Mouse (Mus musculus) embryonic fibroblast, embryonic 13.5 days (primary cell): Measurements from ENCODE around the gene Utp3. TPM values are rescaled to one million over a fixed set of nuclear protein-coding genes. Genes with fewer than 3 reads are reported as not detected.

Experiments used
- H3K27ac ChIP-seq: 2 replicates; pipeline ENCODE4 v1.5.1; 2012; ENCODE audit warnings: low read length, control low read depth, inconsistent platforms; ENCODE audit not compliant: insufficient read depth
- H3K4me1 ChIP-seq: 2 replicates; pipeline ENCODE4 v1.6.1; 2011; ENCODE audit warnings: low read length; ENCODE audit not compliant: control insufficient read depth, insufficient read depth
- H3K4me3 ChIP-seq: 2 replicates; pipeline ENCODE4 v1.5.1; 2011; ENCODE audit warnings: mild to moderate bottlenecking, control low read depth, low read length; ENCODE audit not compliant: insufficient read depth
- CTCF ChIP-seq: IDR thresholded peaks from 2 replicates; pipeline ENCODE4 v1.5.1; 2011; ENCODE audit warnings: mild to moderate bottlenecking, control low read depth, low read length, moderate library complexity, borderline replicate concordance; ENCODE audit not compliant: insufficient read depth
- POLR2A ChIP-seq: IDR thresholded peaks from 2 replicates; pipeline ENCODE4 v1.6.1; 2011; ENCODE audit warnings: low read depth, mild to moderate bottlenecking, control low read depth, low read length, moderate library complexity
- polyA plus RNA-seq: library from polyadenylated mRNA; stranded (reverse); fragments of >200 nt; gene quantifications from 2 replicates; pipeline ENCODE4 v1.2.4, GENCODE M21; 2011; ENCODE audit warnings: low read depth; ENCODE audit not compliant: missing spikeins, insufficient read length

Gene Utp3
- polyA plus RNA-seq, 1 experiment, result 53.0 TPM

GRCm38 (mm10) chr5:88574829-88575228 lies 20.6 kb downstream of the Utp3 start:
- no peak overlapping the region for H3K27ac ChIP-seq
- no peaks in the 10 kb centered on the region for H3K4me1 ChIP-seq
- H3K4me3 ChIP-seq, result no peak overlapping the region
- TF ChIP-seq POLR2A (no peak), CTCF (no peak)

GRCm38 (mm10) chr5:88575506-88576338 lies 21.5 kb downstream of the Utp3 start:
- Histone ChIP-seq H3K4me3 (no peak overlapping the region), H3K4me1 (no peaks in the 10 kb centered on the region), H3K27ac (no peak overlapping the region)
- TF ChIP-seq CTCF (no peak), POLR2A (no peak)

GRCm38 (mm10) chr5:88580681-88581080 lies 26.4 kb downstream of the Utp3 start:
- no peak for TF ChIP-seq CTCF
- no peak for TF ChIP-seq POLR2A
- H3K4me1 ChIP-seq, result 0 out of 2 replicates have a peak, but pooled peaks cover 1% of the 10 kb centered on the region
- no peak overlapping the region for H3K27ac ChIP-seq
- H3K4me3 ChIP-seq, result no peak overlapping the region

DNA sequence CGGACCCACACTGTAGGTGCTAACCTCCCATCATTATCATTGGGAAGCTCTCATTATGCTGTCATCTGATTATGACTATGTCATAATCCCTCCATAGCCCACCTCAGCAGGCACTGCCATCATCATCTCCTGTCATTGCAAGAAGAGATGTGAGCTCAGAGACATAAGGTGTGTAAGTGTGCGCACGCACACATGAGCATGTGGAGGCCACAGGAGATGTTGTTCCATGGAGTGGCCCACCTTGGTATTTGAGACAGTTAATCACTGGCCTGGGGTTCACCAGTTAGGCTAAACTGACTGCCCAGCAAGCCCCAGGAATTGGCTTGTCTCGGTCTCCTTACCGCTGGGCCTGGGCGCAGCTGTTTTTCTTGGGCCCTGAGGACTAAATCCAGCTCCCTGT lies 27.1 kb downstream of the Utp3 start:
- H3K4me1 ChIP-seq, result 0 out of 2 replicates have a peak, but pooled peaks cover 1% of the 10 kb centered on the region
- H3K27ac ChIP-seq, result no peak overlapping the region
- TF ChIP-seq CTCF, result no peak
- TF ChIP-seq POLR2A, result no peak
- H3K4me3 ChIP-seq, result no peak overlapping the region

DNA sequence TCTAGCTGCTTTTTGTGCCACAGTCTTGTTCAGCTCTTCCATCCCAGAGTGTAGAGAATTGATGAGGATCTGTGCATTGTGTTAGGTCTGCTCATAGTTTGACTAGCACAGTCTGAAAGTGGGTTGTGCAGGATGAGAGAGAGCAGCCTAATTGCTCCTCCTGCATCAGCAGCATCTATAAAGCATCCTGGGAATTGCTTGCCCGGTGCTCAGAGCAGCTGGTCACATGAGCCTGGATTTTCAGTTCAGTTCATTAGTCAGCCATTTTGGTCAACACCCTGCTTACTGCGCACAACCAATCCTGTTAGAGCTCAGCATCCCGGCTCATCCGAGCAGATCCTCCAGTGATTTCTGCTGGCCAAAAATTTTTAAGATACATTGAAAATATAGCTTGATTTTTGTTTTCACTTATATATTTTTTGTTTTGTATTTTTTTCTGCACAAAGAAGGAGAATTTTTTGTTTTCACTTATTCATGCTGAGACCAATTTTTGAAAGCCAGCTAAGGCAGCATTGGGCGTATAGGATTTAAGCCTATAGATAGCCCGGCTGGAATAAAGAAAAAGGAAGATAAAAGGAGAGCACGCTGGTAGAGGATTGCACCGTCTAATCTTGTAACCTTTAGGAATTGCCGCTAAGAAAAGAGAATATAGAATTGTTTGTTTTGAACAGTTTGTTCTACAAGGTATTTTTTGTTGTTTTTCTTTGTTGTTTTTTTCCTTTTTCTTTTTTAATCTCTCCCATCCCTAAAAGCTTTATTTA lies 29.2 kb downstream of the Utp3 start:
- no peak overlapping the region for H3K4me3 ChIP-seq
- H3K27ac ChIP-seq, result no peak overlapping the region
- 0 out of 2 replicates have a peak, but pooled peaks cover 1% of the 10 kb centered on the region for H3K4me1 ChIP-seq
- TF ChIP-seq POLR2A, result no peak
- TF ChIP-seq CTCF, result no peak

DNA sequence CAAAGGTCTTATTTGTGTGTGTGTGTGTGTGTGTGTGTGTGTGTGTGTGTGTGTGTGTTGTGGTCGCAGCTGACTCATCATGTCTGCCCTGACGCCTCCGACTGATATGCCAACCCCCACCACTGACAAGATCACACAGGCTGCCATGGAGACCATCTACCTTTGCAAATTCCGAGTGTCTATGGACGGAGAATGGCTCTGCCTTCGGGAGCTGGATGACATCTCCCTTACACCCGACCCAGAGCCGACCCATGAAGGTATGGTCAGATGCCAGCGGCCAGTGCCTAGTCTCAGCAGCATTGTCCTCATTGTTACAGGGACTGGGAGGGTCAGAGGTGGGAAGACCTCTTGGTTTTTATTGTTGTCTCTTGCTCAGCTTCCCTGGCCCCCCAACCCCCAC lies 29.8 kb downstream of the Utp3 start:
- Histone ChIP-seq H3K4me3 (no peak overlapping the region), H3K4me1 (0 out of 2 replicates have a peak, but pooled peaks cover 1% of the 10 kb centered on the region), H3K27ac (no peak overlapping the region)
- TF ChIP-seq POLR2A (no peak), CTCF (no peak)

GRCm38 (mm10) chr5:88586407-88587174 lies 32.3 kb downstream of the Utp3 start:
- TF ChIP-seq POLR2A (no peak), CTCF (no peak)
- H3K27ac ChIP-seq, result no peak overlapping the region
- H3K4me3 ChIP-seq, result no peak overlapping the region
- 0 out of 2 replicates have a peak, but pooled peaks cover 1% of the 10 kb centered on the region for H3K4me1 ChIP-seq

DNA sequence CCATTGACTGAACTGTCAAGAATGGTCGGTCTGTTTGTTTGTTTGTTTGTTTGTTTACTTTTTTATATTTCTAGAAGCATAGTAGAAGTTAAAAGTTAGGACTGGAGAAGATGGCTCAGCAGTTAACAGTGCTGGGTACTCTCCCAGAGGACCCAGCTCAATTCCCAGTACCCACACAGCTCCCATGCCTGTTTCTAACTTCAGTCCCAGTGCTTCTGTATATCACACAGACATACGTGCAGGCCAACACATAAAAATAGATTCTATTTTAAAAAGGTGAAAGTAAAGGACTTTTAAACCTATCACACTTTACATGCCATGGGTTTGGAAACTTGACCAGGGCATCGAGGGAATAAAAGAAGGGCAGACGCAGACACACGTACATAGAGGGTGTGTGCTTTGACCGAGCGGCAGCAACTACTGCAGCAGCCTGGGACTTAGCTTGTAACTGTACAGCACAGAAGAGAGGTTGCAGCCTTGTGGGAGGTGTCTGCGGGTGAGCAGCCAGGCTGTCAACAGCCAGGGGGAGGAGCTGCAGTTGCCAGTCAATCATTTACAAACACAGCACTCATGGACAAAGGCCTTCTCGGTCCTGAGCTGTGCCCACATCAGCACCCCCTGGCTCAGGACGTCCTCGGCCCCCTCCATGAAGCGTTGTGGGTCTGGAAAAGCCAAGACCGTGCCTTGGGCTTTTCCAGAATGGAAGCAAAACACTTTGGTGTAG lies 33.1 kb downstream of the Utp3 start:
- Histone ChIP-seq H3K27ac (no peak overlapping the region), H3K4me3 (no peak overlapping the region)
- TF ChIP-seq POLR2A (no peak), CTCF (no peak)

DNA sequence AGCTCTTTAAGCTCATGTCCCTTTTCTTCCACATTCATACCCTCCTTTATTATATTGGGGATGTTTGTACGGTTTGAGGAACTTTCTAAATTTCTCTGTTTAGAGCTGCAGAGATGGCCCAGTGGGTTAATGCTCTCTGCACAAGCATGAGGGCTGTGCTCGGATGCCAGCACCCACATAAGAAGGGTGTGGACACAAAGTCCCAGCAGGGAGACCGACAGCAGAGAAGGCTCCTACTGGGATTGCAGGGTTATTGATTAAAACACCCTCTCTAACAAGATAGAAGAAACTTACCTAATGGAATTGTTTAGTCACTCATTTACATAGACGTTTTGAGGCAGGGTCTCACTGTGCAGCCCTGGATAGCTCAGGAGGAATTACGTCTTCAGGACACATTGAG lies 34.2 kb downstream of the Utp3 start:
- no peak for TF ChIP-seq POLR2A
- TF ChIP-seq CTCF, result no peak

More for the DNA sequence above, 33.1 kb downstream of the Utp3 start:
- 0 out of 2 replicates have a peak, but pooled peaks cover 1% of the 10 kb centered on the region for H3K4me1 ChIP-seq

More for the DNA sequence above, 34.2 kb downstream of the Utp3 start:
- no peak overlapping the region for H3K27ac ChIP-seq
- H3K4me3 ChIP-seq, result no peak overlapping the region
- 0 out of 2 replicates have a peak, but pooled peaks cover 1% of the 10 kb centered on the region for H3K4me1 ChIP-seq
